Mouse (Mus musculus) C2C12 (cell line): ENCODE data around the gene Exph5. TPM values are rescaled to one million over a fixed set of nuclear protein-coding genes. Genes with fewer than 3 reads are reported as not detected.

Source experiments
- H3K27me3 ChIP-seq: one replicate; pipeline ENCODE4 v1.6.1; 2011; ENCODE audit not compliant: control insufficient read depth, insufficient read depth, insufficient read length
- H3K36me3 ChIP-seq: one replicate; pipeline ENCODE4 v1.6.1; 2011; ENCODE audit not compliant: control insufficient read depth, insufficient read depth
- H3K4me3 ChIP-seq: one replicate; pipeline ENCODE4 v1.5.1; 2011; ENCODE audit warnings: mild to moderate bottlenecking, control low read depth; ENCODE audit not compliant: poor library complexity, insufficient read depth, severe bottlenecking
- H3K79me2 ChIP-seq: one replicate; pipeline ENCODE4 v1.6.1; 2011; ENCODE audit not compliant: control insufficient read depth, insufficient read depth
- H3K79me3 ChIP-seq: one replicate; pipeline ENCODE4 v1.6.1; 2011; ENCODE audit warnings: low read depth, control low read depth
- H3ac ChIP-seq: one replicate; pipeline ENCODE3; 2011; ENCODE audit warnings: low read depth; ENCODE audit not compliant: control insufficient read depth, insufficient read length
- CEBPB ChIP-seq: IDR thresholded peaks from one replicate; pipeline ENCODE4 v1.6.1; 2011; ENCODE audit warnings: low read depth, mild to moderate bottlenecking, control low read depth, moderate library complexity
- CTCF ChIP-seq: IDR thresholded peaks from one replicate; pipeline ENCODE4 v1.5.1; 2011; ENCODE audit not compliant: control insufficient read depth, insufficient read depth, insufficient read length
- FOSL1 ChIP-seq: IDR thresholded peaks from one replicate; pipeline ENCODE4 v1.8.0; 2011; ENCODE audit warnings: mild to moderate bottlenecking, low read length; ENCODE audit not compliant: poor library complexity, insufficient read depth, severe bottlenecking
- MAX ChIP-seq: IDR thresholded peaks from one replicate; pipeline ENCODE4 v1.6.1; 2011; ENCODE audit warnings: mild to moderate bottlenecking, control low read depth
- MYOD1 ChIP-seq: IDR thresholded peaks from one replicate; pipeline ENCODE4 v1.6.1; 2011; ENCODE audit warnings: low read depth; ENCODE audit not compliant: control insufficient read depth, insufficient read length
- MYOG ChIP-seq: IDR thresholded peaks from one replicate; pipeline ENCODE4 v1.6.1; 2011; ENCODE audit not compliant: control insufficient read depth, insufficient read length; ENCODE audit errors: extremely low read depth
- USF1 ChIP-seq: IDR thresholded peaks from one replicate; pipeline ENCODE4 v1.6.1; 2011; ENCODE audit warnings: low read depth, mild to moderate bottlenecking, control low read depth, moderate library complexity
- polyA plus RNA-seq: library from polyadenylated mRNA; unstranded; fragments of >200 nt; fragmentation: generic; extraction: Trizol; gene quantifications from one replicate; pipeline ENCODE4 v1.2.1, GENCODE M21; 2012; ENCODE audit warnings: missing spikeins

Gene Exph5
- polyA plus RNA-seq, 1 experiment, result not detected

- TF ChIP-seq USF1 (no peak), MYOD1 (no peak), FOSL1 (no peak), MYOG (no peak), CEBPB (no peak)
- no peak overlapping the region for H3K4me3 ChIP-seq
- no peaks in the 10 kb centered on the region for H3K79me2 ChIP-seq
- no peaks in the 10 kb centered on the region for H3K79me3 ChIP-seq
- no peaks in the 10 kb centered on the region for H3K36me3 ChIP-seq
- no peak overlapping the region for H3ac ChIP-seq
- H3K27me3 ChIP-seq, result no peaks in the 10 kb centered on the region
Measured at GRCm38 (mm10) chr9:53323419-53324251, 22.2 kb downstream of the Exph5 start.

GRCm38 (mm10) chr9:53325363-53326090 lies 24.1 kb downstream of the Exph5 start:
- Histone ChIP-seq H3K4me3 (no peak overlapping the region), H3K27me3 (no peaks in the 10 kb centered on the region), H3ac (no peak overlapping the region), H3K79me2 (no peaks in the 10 kb centered on the region), H3K79me3 (no peaks in the 10 kb centered on the region), H3K36me3 (no peaks in the 10 kb centered on the region)
- TF ChIP-seq USF1 (no peak), MYOD1 (no peak), MYOG (no peak), MAX (no peak)

- no peak overlapping the region for H3K4me3 ChIP-seq
Measured at GRCm38 (mm10) chr9:53328203-53328602, 26.7 kb downstream of the Exph5 start.

DNA sequence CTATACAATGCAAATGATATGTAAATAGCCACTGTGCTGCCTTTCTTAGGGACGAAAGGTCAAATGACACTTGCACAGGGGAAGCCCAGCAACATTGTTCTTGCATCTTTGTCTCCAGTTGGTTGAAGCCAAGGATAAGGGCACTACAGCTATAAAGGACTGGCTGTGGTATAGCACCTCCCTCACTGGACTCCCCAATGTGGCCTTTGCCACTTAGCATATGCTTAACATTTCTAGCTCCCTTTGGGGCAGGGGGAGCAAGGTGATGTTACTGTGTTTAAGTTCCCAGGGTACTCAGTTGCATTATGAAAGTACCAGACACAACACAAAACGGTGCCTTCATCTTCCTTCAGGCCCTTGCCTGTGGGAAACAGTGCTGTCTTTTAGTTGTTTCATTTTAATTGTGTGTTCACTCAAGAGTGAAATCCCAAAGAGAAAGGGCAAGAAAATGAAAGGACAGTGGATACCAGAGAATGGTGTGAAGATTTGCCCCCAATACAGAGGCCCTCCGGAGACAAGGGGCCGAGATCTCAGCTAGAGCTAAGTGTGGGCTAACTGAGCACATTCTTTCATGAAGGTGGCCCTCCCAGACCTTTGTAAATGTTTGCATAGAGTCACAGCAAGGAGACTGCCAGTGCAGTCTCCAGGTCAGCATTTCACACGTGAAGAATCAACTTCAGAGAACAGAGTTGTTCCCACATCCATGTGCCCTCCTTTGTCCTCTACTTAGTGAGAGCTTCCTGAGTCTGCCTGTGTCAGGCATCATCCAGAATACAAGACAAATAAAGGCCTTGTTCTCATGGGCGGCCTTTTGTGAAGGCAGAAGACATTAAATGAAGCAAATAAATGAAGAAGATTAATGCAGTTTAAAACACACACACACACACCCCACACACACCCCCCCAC lies 28.1 kb downstream of the Exph5 start:
- Histone ChIP-seq H3ac (no peak overlapping the region), H3K4me3 (no peak overlapping the region), H3K79me3 (no peaks in the 10 kb centered on the region), H3K79me2 (no peaks in the 10 kb centered on the region), H3K27me3 (no peaks in the 10 kb centered on the region), H3K36me3 (no peaks in the 10 kb centered on the region)
- TF ChIP-seq USF1, result no peak
- no peak for TF ChIP-seq FOSL1
- TF ChIP-seq MYOD1, result no peak

More at GRCm38 (mm10) chr9:53328203-53328602, 26.7 kb downstream of the Exph5 start:
- Histone ChIP-seq H3K36me3 (no peaks in the 10 kb centered on the region), H3K27me3 (no peaks in the 10 kb centered on the region), H3K79me2 (no peaks in the 10 kb centered on the region), H3K79me3 (no peaks in the 10 kb centered on the region), H3ac (no peak overlapping the region)
- no peak for TF ChIP-seq CEBPB
- no peak for TF ChIP-seq MYOD1
- TF ChIP-seq MAX, result no peak
- TF ChIP-seq MYOG, result no peak
- no peak for TF ChIP-seq CTCF
- TF ChIP-seq FOSL1, result no peak
- no peak for TF ChIP-seq USF1

GRCm38 (mm10) chr9:53330247-53330646 lies 28.8 kb downstream of the Exph5 start:
- Histone ChIP-seq H3K79me2 (no peaks in the 10 kb centered on the region), H3K36me3 (no peaks in the 10 kb centered on the region), H3ac (no peak overlapping the region), H3K4me3 (no peak overlapping the region), H3K79me3 (no peaks in the 10 kb centered on the region), H3K27me3 (no peaks in the 10 kb centered on the region)
- TF ChIP-seq CEBPB, result no peak
- TF ChIP-seq USF1, result no peak
- TF ChIP-seq MYOG, result no peak
- TF ChIP-seq MAX, result no peak
- TF ChIP-seq CTCF, result no peak
- TF ChIP-seq FOSL1, result no peak
- no peak for TF ChIP-seq MYOD1
